In the genomic region with DNA sequence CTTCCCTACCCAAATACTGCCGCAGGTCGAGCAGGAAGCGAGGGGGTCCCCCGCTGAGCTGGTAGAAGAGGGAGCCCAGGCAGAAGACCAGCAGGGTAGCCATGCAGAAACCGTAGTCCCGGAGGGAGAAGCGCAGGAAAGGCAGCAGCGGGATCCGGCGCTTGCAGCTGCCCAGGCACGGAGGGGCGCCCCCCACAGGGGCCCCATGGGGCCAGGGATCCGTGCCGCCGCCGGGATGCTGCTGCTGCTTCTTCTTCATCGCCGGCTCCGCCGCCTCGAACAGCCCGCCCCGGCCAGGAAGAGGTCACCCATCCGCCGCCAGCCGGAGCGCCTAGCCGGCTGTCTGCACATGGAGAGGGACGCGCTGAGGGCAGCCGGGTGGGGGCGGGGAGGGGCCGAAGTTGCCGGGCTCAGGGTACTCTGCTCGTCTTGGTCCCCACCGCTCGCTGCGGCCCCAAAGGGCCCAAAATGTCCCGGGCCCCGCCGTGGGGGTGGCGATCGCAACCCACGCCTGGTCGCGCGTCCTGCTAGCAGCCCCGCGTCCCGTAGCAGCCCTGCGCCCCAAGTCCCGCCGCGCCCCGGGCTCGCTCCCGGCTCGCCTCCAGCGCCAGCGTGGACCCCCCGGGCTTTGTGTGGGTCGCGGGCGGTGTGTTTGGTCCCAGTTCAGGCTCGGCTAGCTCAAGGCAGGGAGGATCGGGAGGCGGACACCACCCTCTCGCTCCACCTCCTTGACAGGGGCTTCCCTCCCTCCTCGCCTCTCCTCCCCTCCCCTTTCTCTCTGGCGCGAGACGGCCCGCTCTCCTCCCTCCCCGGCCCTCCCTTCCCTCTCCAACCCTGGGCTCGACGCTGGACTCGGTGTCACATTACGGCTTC, we compare ENCODE assay signal across 9 mouse cellular contexts. TPM values are rescaled to one million over a fixed set of nuclear protein-coding genes. Genes with fewer than 3 reads are reported as not detected.
DNase-seq lines count a peak whose midpoint lies in the region; ATAC-seq and TF ChIP-seq lines count a peak whose summit lies in the region.
"Had no signal": no experiment of that assay in that cellular context is flagged by ENCODE, and none has a peak within 500 bp of the region (broad histone marks: within the 10 kb centered on the region; RNA-seq: fewer than 3 reads in every experiment).

A gene (minus strand): TSS at position 685 of the 873 bp plus-strand sequence.

- peak within 1 kb of the TSS; percentile 83 for H3K4me3 ChIP-seq in heart, embryonic 12.5 days
- peak within 1 kb of the TSS; percentile 63 for H3K4me3 ChIP-seq in kidney, embryonic 15.5 days (replicated peaks)
- H3K4me3 ChIP-seq in liver, embryonic 12.5 days, result peak within 1 kb of the TSS; percentile 56
- H3K4me3 ChIP-seq in myocyte, result peak within 1 kb of the TSS; percentile 54
- peak within 1 kb of the TSS; percentile 80 for H3K4me3 ChIP-seq in stomach, embryonic 15.5 days (replicated peaks)

- peak; percentile 76 for TF ChIP-seq POLR2A in myocyte (IDR thresholded peaks at IDR 0.05; ENCODE audit: insufficient read length, low read depth)

- peak; percentile 90 for ATAC-seq in heart, embryonic 12.5 days (ENCODE audit: insufficient number of reproducible peaks, low FRiP score)
- peak; percentile 95 for ATAC-seq in kidney, embryonic 15.5 days (replicated peaks; ENCODE audit: low FRiP score)
- ATAC-seq in liver, embryonic 12.5 days, result peak; percentile 72
- ATAC-seq in stomach, embryonic 15.5 days (ENCODE audit: insufficient read depth, low FRiP score, low read depth), result peak; percentile 91

- peak within 1 kb of the TSS; percentile 92 for H3K4me2 ChIP-seq in heart, embryonic 12.5 days
- H3K4me2 ChIP-seq in kidney, embryonic 15.5 days, result peak within 1 kb of the TSS; percentile 91
- peak within 1 kb of the TSS; percentile 73 for H3K4me2 ChIP-seq in liver, embryonic 12.5 days
- peak within 1 kb of the TSS; percentile 82 for H3K4me2 ChIP-seq in myocyte (ENCODE audit: low read depth)
- H3K4me2 ChIP-seq in stomach, embryonic 15.5 days, result peak within 1 kb of the TSS; percentile 93

- under 1% methylated on average over 64 of the region's 78 CpGs for WGBS in heart, embryonic 12.5 days
- WGBS in kidney, embryonic 15.5 days, result under 1% methylated on average over 65 of the region's 78 CpGs
- WGBS in liver, embryonic 12.5 days (ENCODE audit: insufficient replicate concordance), result 1% methylated on average over 70 of the region's 78 CpGs
- WGBS in stomach, embryonic 15.5 days, result under 1% methylated on average over 77 of the region's 78 CpGs

- H3K79me2 ChIP-seq in myocyte (ENCODE audit: control insufficient read depth, insufficient read depth), result peaks cover 23% of the 10 kb centered on the region

- peaks cover 5% of the 10 kb centered on the region for H3K9me3 ChIP-seq in heart, embryonic 12.5 days (replicated peaks)
- no peaks in the 10 kb centered on the region for H3K9me3 ChIP-seq in kidney, embryonic 15.5 days (replicated peaks)
- no peaks in the 10 kb centered on the region for H3K9me3 ChIP-seq in liver, embryonic 12.5 days (replicated peaks)
- H3K9me3 ChIP-seq in stomach, embryonic 15.5 days, result no peaks in the 10 kb centered on the region

- H3K4me1 ChIP-seq in heart, embryonic 12.5 days (replicated peaks), result peaks cover 12% of the 10 kb centered on the region
- H3K4me1 ChIP-seq in kidney, embryonic 15.5 days, result peaks cover 38% of the 10 kb centered on the region
- H3K4me1 ChIP-seq in liver, embryonic 12.5 days, result peaks cover 5% of the 10 kb centered on the region; the same call in 1 of the 2 replicates
- peaks cover 18% of the 10 kb centered on the region for H3K4me1 ChIP-seq in stomach, embryonic 15.5 days

- DNase-seq in 3T3-L1 (ENCODE audit: low read depth, low spot score), result peak; percentile 88
- DNase-seq in adrenal gland, postnatal 4 days (ENCODE audit: low spot score in 2 of 2), result peak; percentile 48 to 67
- DNase-seq in fibroblast of lung, adult 2 months (ENCODE audit: low read depth), result peak; percentile 76

- H3K36me3 ChIP-seq in heart, embryonic 12.5 days, result 0 out of 2 replicates have a peak, but pooled peaks cover 3% of the 10 kb centered on the region
- no peaks in the 10 kb centered on the region for H3K36me3 ChIP-seq in kidney, embryonic 15.5 days
- no peaks in the 10 kb centered on the region for H3K36me3 ChIP-seq in liver, embryonic 12.5 days
- H3K36me3 ChIP-seq in myocyte (ENCODE audit: control insufficient read depth, insufficient read depth), result no peaks in the 10 kb centered on the region
- H3K36me3 ChIP-seq in stomach, embryonic 15.5 days, result no peaks in the 10 kb centered on the region

- H3K27ac ChIP-seq in heart, embryonic 12.5 days (ENCODE audit: poor library complexity, severe bottlenecking), result no peak within 1 kb of the TSS; the same call in 1 of the 2 replicates
- peak within 1 kb of the TSS; percentile 86 for H3K27ac ChIP-seq in kidney, embryonic 15.5 days
- no peak within 1 kb of the TSS for H3K27ac ChIP-seq in liver, embryonic 12.5 days
- H3K27ac ChIP-seq in stomach, embryonic 15.5 days, result peak within 1 kb of the TSS; percentile 81

- H3K9ac ChIP-seq in heart, embryonic 12.5 days, result peak within 1 kb of the TSS; percentile 78
- H3K9ac ChIP-seq in kidney, embryonic 15.5 days, result peak within 1 kb of the TSS; percentile 67
- peak within 1 kb of the TSS; percentile 39; the same call in 1 of the 2 replicates for H3K9ac ChIP-seq in liver, embryonic 12.5 days
- H3K9ac ChIP-seq in stomach, embryonic 15.5 days, result peak within 1 kb of the TSS; percentile 51

- H3K27me3 ChIP-seq in heart, embryonic 12.5 days (replicated peaks), result peaks cover 35% of the 10 kb centered on the region
- H3K27me3 ChIP-seq in kidney, embryonic 15.5 days, result peaks cover 27% of the 10 kb centered on the region
- H3K27me3 ChIP-seq in liver, embryonic 12.5 days (replicated peaks), result peaks cover 53% of the 10 kb centered on the region
- H3K27me3 ChIP-seq in myocyte (ENCODE audit: control insufficient read depth, insufficient read depth, insufficient read length), result no peaks in the 10 kb centered on the region
- 0 out of 2 replicates have a peak, but pooled peaks cover 6% of the 10 kb centered on the region for H3K27me3 ChIP-seq in stomach, embryonic 15.5 days (replicated peaks)

- H3ac ChIP-seq in myocyte (ENCODE audit: control insufficient read depth, insufficient read length), result peak within 1 kb of the TSS; percentile 73

TF ChIP-seq in myocyte, 11 proteins besides CTCF, POLR2A, EP300 and RAD21:
- TF ChIP-seq REST (IDR thresholded peaks at IDR 0.05; ENCODE audit: insufficient read depth, insufficient read length) (no peak), SRF (IDR thresholded peaks at IDR 0.05; ENCODE audit: control insufficient read depth, insufficient read length, low read depth) (no peak), POLR2AphosphoS2 (IDR thresholded peaks at IDR 0.05; ENCODE audit: insufficient read length, low read depth) (peak; percentile 81), CEBPB (IDR thresholded peaks at IDR 0.05; ENCODE audit: insufficient read depth, poor library complexity, severe bottlenecking) (no peak), TCF3 (IDR thresholded peaks at IDR 0.05; ENCODE audit: insufficient read length, low read depth) (no peak), MAX (IDR thresholded peaks at IDR 0.05; ENCODE audit: low read depth) (no peak), MYOD1 (IDR thresholded peaks at IDR 0.05; ENCODE audit: control insufficient read depth in 1 of 3, insufficient read length in 2 of 3, low read depth in 2 of 3) (peak in 1 of 3 experiments; percentile 36), E2F4 (IDR thresholded peaks at IDR 0.05; ENCODE audit: insufficient read depth) (no peak), MYOG (IDR thresholded peaks at IDR 0.05; ENCODE audit: control insufficient read depth in 1 of 3, insufficient read depth in 1 of 3, insufficient read length in 2 of 3, low read depth in 2 of 3) (peak in 1 of 3 experiments; percentile 46), USF1 (IDR thresholded peaks at IDR 0.05; ENCODE audit: low read depth) (no peak), TCF12 (IDR thresholded peaks at IDR 0.05; ENCODE audit: insufficient read depth, poor library complexity, severe bottlenecking) (no peak)

RNA-seq across cellular contexts. Expression of the gene that starts here (rescaled TPM):
- 1 to 10 TPM; 7.8 to 9.0 TPM for total RNA-seq in adrenal gland, postnatal 4 days (2021)
- 2.2 and 2.4 TPM in 2 replicates for polyA plus RNA-seq in heart, embryonic 12.5 days (2016; fragmentation: Nextera tagmentation; extraction: Ambion mirVana)
- 6.5 and 6.6 TPM in 2 replicates for polyA plus RNA-seq in kidney, embryonic 15.5 days (2015; fragmentation: Nextera tagmentation; extraction: Ambion mirVana)
- 1.5 and 1.7 TPM in 2 replicates for polyA plus RNA-seq in liver, embryonic 12.5 days (2016; fragmentation: Nextera tagmentation; extraction: Ambion mirVana)
- 7.3 TPM for polyA plus RNA-seq in myocyte (2012; fragmentation: generic; extraction: Trizol)
- 4.6 and 4.8 TPM in 2 replicates for polyA plus RNA-seq in stomach, embryonic 15.5 days (2015; fragmentation: Nextera tagmentation; extraction: Ambion mirVana)
- total RNA-seq: MEL had no signal

Comparison
In these comparisons a context has a peak if more than half of its experiments do, and no peak if none do; other contexts are left out.
1. H3K27ac ChIP-seq: peak in kidney, embryonic 15.5 days (single experiment) and stomach, embryonic 15.5 days (single experiment); none in heart, embryonic 12.5 days (single experiment) and liver, embryonic 12.5 days (single experiment).
2. Peak in every context shown above with its lines, with median percentiles within 50 percentile points of each other: DNase-seq, ATAC-seq, H3K4me2 ChIP-seq, H3K4me3 ChIP-seq and H3K9ac ChIP-seq.